Comparison of ENCODE assay signal across 8 mouse cellular contexts in the genomic region with DNA sequence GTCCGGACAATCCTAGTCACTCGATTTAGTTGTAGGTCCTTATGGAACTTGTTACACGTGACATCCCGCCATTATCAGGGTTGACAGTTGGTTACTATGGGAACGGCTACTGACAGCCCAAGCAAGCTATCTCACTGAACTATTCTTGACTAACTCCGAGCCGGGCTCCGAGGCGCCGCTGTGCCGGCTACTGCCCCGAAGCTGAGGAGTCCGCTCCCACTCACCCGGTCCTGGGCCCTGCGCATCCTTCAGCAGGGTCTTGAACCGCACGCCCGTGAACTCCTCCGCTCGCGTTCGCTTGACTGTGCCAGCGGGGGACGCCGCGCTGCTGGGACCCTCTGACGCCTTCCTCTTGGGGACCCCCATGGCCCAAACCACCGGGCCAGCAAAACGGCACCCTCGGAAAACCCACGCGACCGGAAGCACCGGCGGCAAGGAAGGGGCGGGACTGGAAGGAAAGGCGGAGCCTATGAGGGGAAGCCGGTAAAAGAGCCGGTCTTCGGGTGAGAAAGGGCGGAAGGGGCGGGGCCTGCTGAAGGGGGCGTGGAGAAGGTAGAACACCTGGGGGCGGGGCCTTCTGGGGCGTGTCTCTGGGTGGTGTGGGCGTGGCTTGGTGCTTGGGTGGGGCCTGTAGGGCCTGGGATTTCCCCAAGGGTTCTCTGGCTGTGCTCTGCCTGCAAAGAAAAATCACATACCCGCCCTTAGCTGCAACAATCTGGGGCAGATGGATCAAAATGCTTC. TPM values are rescaled to one million over a fixed set of nuclear protein-coding genes. Genes with fewer than 3 reads are reported as not detected.
A peak's percentile ranks its signal among the peaks of the same experiment; 100 is the strongest.
DNase-seq lines count a peak whose midpoint lies in the region; ATAC-seq and TF ChIP-seq lines count a peak whose summit lies in the region.

A gene (minus strand): TSS at position 439 of the 741 bp plus-strand sequence.

- peak; percentile 90 for ATAC-seq in embryonic facial prominence, embryonic 15.5 days (ENCODE audit: insufficient number of reproducible peaks, low FRiP score, low TSS enrichment, low read depth)
- peak; percentile 95 for ATAC-seq in kidney, embryonic 14.5 days (ENCODE audit: low FRiP score, low TSS enrichment)
- ATAC-seq in limb, embryonic 15.5 days (ENCODE audit: insufficient number of reproducible peaks, low FRiP score, low TSS enrichment, low read depth) = peak; percentile 91

- WGBS in bone marrow, adult 2 months = 1% methylated on average over 47 of the region's 47 CpGs
- WGBS in embryonic facial prominence, embryonic 15.5 days = under 1% methylated on average over 47 of the region's 47 CpGs
- under 1% methylated on average over 47 of the region's 47 CpGs for WGBS in kidney, embryonic 14.5 days
- whole genome bisulfite sequencing in limb, embryonic 15.5 days = under 1% methylated on average over 47 of the region's 47 CpGs

- TF ChIP-seq CTCF in bone marrow, adult 2 months (IDR thresholded peaks at IDR 0.05; ENCODE audit: control insufficient read depth, insufficient read depth, low read length) = no peak

- peak within 1 kb of the TSS; percentile 95 for H3K4me3 ChIP-seq in bone marrow, adult 2 months (replicated peaks; ENCODE audit: control insufficient read depth, low read depth, low read length)
- peak within 1 kb of the TSS; percentile 85 for H3K4me3 ChIP-seq in embryonic facial prominence, embryonic 15.5 days (replicated peaks)
- H3K4me3 ChIP-seq in kidney, embryonic 14.5 days (ENCODE audit: low read length) = peak within 1 kb of the TSS; percentile 68
- H3K4me3 ChIP-seq in limb, embryonic 15.5 days = peak within 1 kb of the TSS; percentile 68

- H3K4me2 ChIP-seq in embryonic facial prominence, embryonic 15.5 days (replicated peaks) = peak within 1 kb of the TSS; percentile 90
- H3K4me2 ChIP-seq in kidney, embryonic 14.5 days (replicated peaks; ENCODE audit: low read depth, low read length) = peak within 1 kb of the TSS; percentile 51
- H3K4me2 ChIP-seq in limb, embryonic 15.5 days = peak within 1 kb of the TSS; percentile 77

- peak within 1 kb of the TSS; percentile 73; the same call in 1 of the 2 replicates for H3K27ac ChIP-seq in bone marrow, adult 2 months (ENCODE audit: control insufficient read depth, insufficient read depth, low read depth, low read length, poor library complexity)
- peak within 1 kb of the TSS; percentile 80 for H3K27ac ChIP-seq in embryonic facial prominence, embryonic 15.5 days (replicated peaks)
- peak within 1 kb of the TSS; percentile 7; the same call in 1 of the 2 replicates for H3K27ac ChIP-seq in kidney, embryonic 14.5 days (ENCODE audit: low read depth, low read length)
- peak within 1 kb of the TSS; percentile 75 for H3K27ac ChIP-seq in limb, embryonic 15.5 days

- no peaks in the 10 kb centered on the region for H3K9me3 ChIP-seq in embryonic facial prominence, embryonic 15.5 days (replicated peaks)
- no peaks in the 10 kb centered on the region for H3K9me3 ChIP-seq in kidney, embryonic 14.5 days (ENCODE audit: control insufficient read depth, low read length)
- no peaks in the 10 kb centered on the region for H3K9me3 ChIP-seq in limb, embryonic 15.5 days

- no peaks in the 10 kb centered on the region for H3K36me3 ChIP-seq in embryonic facial prominence, embryonic 15.5 days
- H3K36me3 ChIP-seq in kidney, embryonic 14.5 days (ENCODE audit: control insufficient read depth, insufficient read depth, low read length) = no peaks in the 10 kb centered on the region; the same call in 1 of the 2 replicates
- peaks cover 7% of the 10 kb centered on the region; the same call in 1 of the 2 replicates for H3K36me3 ChIP-seq in limb, embryonic 15.5 days

- TF ChIP-seq POLR2A in bone marrow, adult 2 months (IDR thresholded peaks at IDR 0.05; ENCODE audit: borderline replicate concordance, control insufficient read depth, low read depth, low read length) = no peak

- H3K9ac ChIP-seq in embryonic facial prominence, embryonic 15.5 days = peak within 1 kb of the TSS; percentile 53
- H3K9ac ChIP-seq in kidney, embryonic 14.5 days (ENCODE audit: low read depth, low read length) = peak within 1 kb of the TSS; percentile 44; the same call in 1 of the 2 replicates
- H3K9ac ChIP-seq in limb, embryonic 15.5 days = peak within 1 kb of the TSS; percentile 48

- H3K27me3 ChIP-seq in embryonic facial prominence, embryonic 15.5 days = no peaks in the 10 kb centered on the region
- H3K27me3 ChIP-seq in kidney, embryonic 14.5 days (ENCODE audit: control insufficient read depth, insufficient read depth, low read length) = no peaks in the 10 kb centered on the region
- no peaks in the 10 kb centered on the region for H3K27me3 ChIP-seq in limb, embryonic 15.5 days

- no peaks in the 10 kb centered on the region; the same call in 1 of the 2 replicates for H3K4me1 ChIP-seq in bone marrow, adult 2 months (ENCODE audit: control insufficient read depth, insufficient read depth, low read length)
- H3K4me1 ChIP-seq in embryonic facial prominence, embryonic 15.5 days = peaks cover 21% of the 10 kb centered on the region
- 0 out of 2 replicates have a peak, but pooled peaks cover 3% of the 10 kb centered on the region for H3K4me1 ChIP-seq in kidney, embryonic 14.5 days (ENCODE audit: control insufficient read depth, insufficient read depth, low read length)
- peaks cover 18% of the 10 kb centered on the region for H3K4me1 ChIP-seq in limb, embryonic 15.5 days

- peak; percentile 94 for DNase-seq in 416B (ENCODE audit: low read depth)
- DNase-seq in heart, adult 9 months (ENCODE audit: low spot score in 2 of 2) = peak; percentile 96 to 98
- DNase-seq in monocyte, adult 2 months (ENCODE audit: low read depth in 1 of 2, low spot score in 2 of 2) = peak; percentile 94 to 97
- DNase-seq in spleen, postnatal 36 days (ENCODE audit: low spot score in 2 of 2) = peak; percentile 98 to 99

RNA-seq across cellular contexts. Expression of the gene that starts here (rescaled TPM):
- polyA plus RNA-seq in bone marrow, adult 2 months (2011; ENCODE audit: insufficient read depth, insufficient read length, low replicate concordance, missing spikeins) = 3.4 and 5.1 TPM in 2 replicates
- polyA plus RNA-seq in embryonic facial prominence, embryonic 15.5 days (2015; fragmentation: Nextera tagmentation; extraction: Ambion mirVana) = 10.3 and 10.5 TPM in 2 replicates
- 10.5 and 13.5 TPM in 2 replicates for polyA plus RNA-seq in kidney, embryonic 14.5 days (2014; fragmentation: Nextera tagmentation; extraction: Ambion mirVana)
- polyA plus RNA-seq in limb, embryonic 15.5 days (2015; fragmentation: Nextera tagmentation; extraction: Ambion mirVana) = 7.3 and 8.7 TPM in 2 replicates

Comparison
In these comparisons a context has a peak if more than half of its experiments do, and no peak if none do; other contexts are left out.
1. Peak in every context shown above with its lines: DNase-seq, ATAC-seq, H3K4me3 ChIP-seq and H3K27ac ChIP-seq.
2. H3K27ac ChIP-seq: peak in every context shown above with its lines; median percentile 80 in embryonic facial prominence, embryonic 15.5 days; 75 in limb, embryonic 15.5 days; 73 in bone marrow, adult 2 months; 7 in kidney, embryonic 14.5 days.